Mouse (Mus musculus) stomach, postnatal 0 days (tissue): Measurements from ENCODE around the gene Olfr1230.

Experiments used
- CTCF ChIP-seq: IDR thresholded peaks from 2 replicates; pipeline ENCODE4 v1.5.1; 2016; ENCODE audit warnings: antibody characterized with exemption, low read depth, mild to moderate bottlenecking, moderate library complexity
- EP300 ChIP-seq: optimal IDR thresholded peaks from 2 replicates; pipeline ENCODE3; 2016; ENCODE audit warnings: antibody characterized with exemption

DNA sequence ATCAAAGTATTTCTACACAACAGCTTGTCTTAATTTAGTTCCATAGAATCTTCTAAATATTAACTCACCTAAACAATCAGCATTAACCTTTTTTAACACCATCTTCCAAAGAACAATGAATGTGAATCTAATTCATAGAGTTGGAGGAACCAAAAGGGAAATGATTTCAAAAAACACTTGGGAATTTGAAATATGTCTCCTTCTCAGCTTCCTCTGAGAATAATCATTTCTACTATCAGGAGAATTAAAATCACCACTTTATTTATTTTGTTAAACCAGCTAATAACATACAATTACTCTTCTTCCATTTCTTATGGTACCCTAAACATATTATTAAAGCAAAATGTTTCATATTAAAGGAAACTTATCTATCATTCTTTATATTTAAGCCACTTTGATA lies 45.2 kb upstream of the Olfr1230 start, which contains the start of gene Olfr1233:
- TF ChIP-seq CTCF, result no peak
- no peak for TF ChIP-seq EP300
